Mouse (Mus musculus): ENCODE measurements around the gene Prkce. TPM values are rescaled to one million over a fixed set of nuclear protein-coding genes. Genes with fewer than 3 reads are reported as not detected.

Prkce gene
- polyA plus RNA-seq, 1 experiment from 2014 or later: 11.0 TPM

GRCm38 (mm10) chr17:86253884-86254283 lies 86.3 kb downstream of the Prkce start:
- no peak overlapping the region for H3K4me2 ChIP-seq (replicated peaks)
- H3K9ac ChIP-seq: no peak overlapping the region
- H3K9me3 ChIP-seq (replicated peaks): no peaks in the 10 kb centered on the region
- H3K4me3 ChIP-seq: no peak overlapping the region
- no peaks in the 10 kb centered on the region for H3K36me3 ChIP-seq
- no peak overlapping the region for H3K27ac ChIP-seq
- WGBS: 85% methylated on average over 9 of the region's 9 CpGs
- no peaks in the 10 kb centered on the region for H3K27me3 ChIP-seq
- 0 out of 2 replicates have a peak, but pooled peaks cover 8% of the 10 kb centered on the region for H3K4me1 ChIP-seq
- no peak for ATAC-seq (ENCODE audit: low FRiP score)

GRCm38 (mm10) chr17:86254285-86254684 lies 86.7 kb downstream of the Prkce start:
- no peaks in the 10 kb centered on the region for H3K27me3 ChIP-seq
- H3K27ac ChIP-seq: no peak overlapping the region
- no peak overlapping the region for H3K4me2 ChIP-seq (replicated peaks)
- H3K36me3 ChIP-seq: no peaks in the 10 kb centered on the region
- 95% methylated on average over 8 of the region's 8 CpGs for WGBS
- H3K9me3 ChIP-seq (replicated peaks): no peaks in the 10 kb centered on the region
- H3K4me3 ChIP-seq: no peak overlapping the region
- no peak overlapping the region for H3K9ac ChIP-seq
- 0 out of 2 replicates have a peak, but pooled peaks cover 8% of the 10 kb centered on the region for H3K4me1 ChIP-seq
- no peak for ATAC-seq (ENCODE audit: low FRiP score)

DNA sequence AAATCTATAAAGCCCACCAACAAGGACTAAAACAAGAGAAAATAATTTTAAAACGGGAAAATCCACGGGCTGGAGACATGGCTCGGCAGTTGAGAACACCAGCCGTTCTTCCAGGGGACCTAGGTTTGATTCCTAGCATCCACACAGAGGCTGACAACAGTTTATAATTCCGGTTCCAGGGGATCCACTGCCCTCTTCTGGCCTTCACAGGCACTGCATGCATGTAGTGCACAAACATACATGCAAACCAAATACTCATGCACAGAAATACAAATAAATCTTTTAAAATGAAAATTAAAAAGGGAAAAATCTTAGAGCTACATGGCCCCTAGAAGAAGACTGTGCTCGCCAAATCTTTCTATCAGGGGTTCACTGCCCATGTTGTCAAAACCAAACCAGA lies 87.4 kb downstream of the Prkce start:
- 0 out of 2 replicates have a peak, but pooled peaks cover 9% of the 10 kb centered on the region for H3K4me1 ChIP-seq
- no peak overlapping the region for H3K9ac ChIP-seq
- WGBS: 96% methylated on average over 6 of the region's 6 CpGs
- H3K9me3 ChIP-seq (replicated peaks): no peaks in the 10 kb centered on the region
- no peak overlapping the region for H3K4me3 ChIP-seq
- no peak overlapping the region for H3K4me2 ChIP-seq (replicated peaks)
- no peak for ATAC-seq (ENCODE audit: low FRiP score)
- no peak overlapping the region for H3K27ac ChIP-seq
- H3K27me3 ChIP-seq: no peaks in the 10 kb centered on the region
- no peaks in the 10 kb centered on the region for H3K36me3 ChIP-seq

GRCm38 (mm10) chr17:86256730-86257131 lies 89.1 kb downstream of the Prkce start:
- Histone ChIP-seq H3K36me3 (no peaks in the 10 kb centered on the region), H3K4me2 (replicated peaks) (no peak overlapping the region), H3K27ac (no peak overlapping the region), H3K9ac (no peak overlapping the region), H3K9me3 (replicated peaks) (no peaks in the 10 kb centered on the region), H3K4me3 (no peak overlapping the region), H3K27me3 (no peaks in the 10 kb centered on the region), H3K4me1 (peaks cover 11% of the 10 kb centered on the region; the same call in 1 of the 2 replicates)
- 71% methylated on average over 10 of the region's 10 CpGs for WGBS
- ATAC-seq (ENCODE audit: low FRiP score): no peak

GRCm38 (mm10) chr17:86261067-86261466 lies 93.5 kb downstream of the Prkce start:
- Histone ChIP-seq H3K9ac (no peak overlapping the region), H3K4me2 (replicated peaks) (no peak overlapping the region), H3K36me3 (no peaks in the 10 kb centered on the region), H3K9me3 (replicated peaks) (no peaks in the 10 kb centered on the region), H3K4me3 (no peak overlapping the region), H3K27ac (no peak overlapping the region; the same call in 1 of the 2 replicates), H3K27me3 (no peaks in the 10 kb centered on the region), H3K4me1 (peaks cover 11% of the 10 kb centered on the region; the same call in 1 of the 2 replicates)
- ATAC-seq (ENCODE audit: low FRiP score): no peak
- 67% methylated on average over 8 of the region's 8 CpGs for WGBS

DNA sequence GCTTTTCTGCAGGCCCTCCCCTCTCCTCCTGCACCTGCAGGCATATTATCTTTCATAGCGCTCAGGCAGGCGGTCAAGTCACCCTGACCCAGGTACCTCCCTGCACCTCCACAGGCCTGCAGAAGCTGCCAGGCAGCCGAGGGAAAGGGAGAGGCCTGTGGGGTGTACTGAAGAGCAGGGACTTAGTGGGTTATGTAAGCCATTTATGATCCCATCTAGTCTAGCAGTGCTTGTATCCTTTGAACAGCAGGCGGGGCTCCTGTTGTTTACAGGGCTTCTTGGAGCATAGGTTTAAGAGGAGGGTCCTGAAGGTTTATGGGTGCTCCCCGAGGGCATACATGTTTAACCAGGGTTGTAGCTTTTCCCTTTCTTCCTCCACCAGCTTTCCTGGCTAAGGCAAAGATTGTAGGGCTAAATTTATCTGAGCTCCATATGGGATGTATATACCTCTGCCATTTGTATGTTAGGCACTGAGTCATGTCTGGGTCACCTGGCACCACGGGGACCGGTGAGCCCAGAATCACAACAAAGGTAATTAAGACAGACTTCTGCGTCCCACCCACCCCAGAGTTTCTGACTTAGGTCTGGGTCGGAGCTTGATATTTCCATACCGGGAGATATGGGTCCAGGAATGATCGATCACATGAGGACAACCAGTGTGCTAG lies 96.5 kb downstream of the Prkce start:
- Histone ChIP-seq H3K4me3 (no peak overlapping the region), H3K36me3 (no peaks in the 10 kb centered on the region), H3K9ac (no peak overlapping the region), H3K27ac (no peak overlapping the region), H3K4me2 (replicated peaks) (no peak overlapping the region), H3K4me1 (peaks cover 9% of the 10 kb centered on the region; the same call in 1 of the 2 replicates), H3K27me3 (no peaks in the 10 kb centered on the region), H3K9me3 (replicated peaks) (no peaks in the 10 kb centered on the region)
- 91% methylated on average over 11 of the region's 11 CpGs for WGBS
- ATAC-seq (ENCODE audit: low FRiP score): no peak

GRCm38 (mm10) chr17:86266051-86266450 lies 98.5 kb downstream of the Prkce start:
- no peak overlapping the region for H3K4me2 ChIP-seq (replicated peaks)
- WGBS: 93% methylated on average over 6 of the region's 6 CpGs
- no peak for ATAC-seq (ENCODE audit: low FRiP score)
- H3K27ac ChIP-seq: no peak overlapping the region
- no peak overlapping the region for H3K9ac ChIP-seq
- H3K36me3 ChIP-seq: no peaks in the 10 kb centered on the region
- H3K4me3 ChIP-seq: no peak overlapping the region
- no peaks in the 10 kb centered on the region; the same call in 1 of the 2 replicates for H3K4me1 ChIP-seq
- H3K27me3 ChIP-seq: no peaks in the 10 kb centered on the region
- H3K9me3 ChIP-seq (replicated peaks): no peaks in the 10 kb centered on the region

- ATAC-seq (ENCODE audit: low FRiP score): no peak
- no peak overlapping the region for H3K9ac ChIP-seq
- H3K9me3 ChIP-seq (replicated peaks): no peaks in the 10 kb centered on the region
- H3K4me3 ChIP-seq: no peak overlapping the region
- no peaks in the 10 kb centered on the region for H3K27me3 ChIP-seq
- H3K4me2 ChIP-seq (replicated peaks): no peak overlapping the region
- H3K27ac ChIP-seq: no peak overlapping the region
- H3K36me3 ChIP-seq: no peaks in the 10 kb centered on the region
- H3K4me1 ChIP-seq: peaks cover 9% of the 10 kb centered on the region
- 71% methylated on average over 6 of the region's 6 CpGs for WGBS
These were observed 99.7 kb downstream of the Prkce start for GRCm38 (mm10) chr17:86267126-86267760.

GRCm38 (mm10) chr17:86269639-86270038 lies 102.1 kb downstream of the Prkce start:
- H3K27me3 ChIP-seq: no peaks in the 10 kb centered on the region
- no peak for ATAC-seq (ENCODE audit: low FRiP score)
- H3K27ac ChIP-seq: no peak overlapping the region
- H3K4me3 ChIP-seq: no peak overlapping the region
- no peaks in the 10 kb centered on the region for H3K9me3 ChIP-seq (replicated peaks)
- no peak overlapping the region for H3K9ac ChIP-seq
- no peaks in the 10 kb centered on the region for H3K36me3 ChIP-seq
- H3K4me2 ChIP-seq (replicated peaks): no peak overlapping the region
- WGBS: 87% methylated on average over 8 of the region's 8 CpGs
- H3K4me1 ChIP-seq: peaks cover 9% of the 10 kb centered on the region

DNA sequence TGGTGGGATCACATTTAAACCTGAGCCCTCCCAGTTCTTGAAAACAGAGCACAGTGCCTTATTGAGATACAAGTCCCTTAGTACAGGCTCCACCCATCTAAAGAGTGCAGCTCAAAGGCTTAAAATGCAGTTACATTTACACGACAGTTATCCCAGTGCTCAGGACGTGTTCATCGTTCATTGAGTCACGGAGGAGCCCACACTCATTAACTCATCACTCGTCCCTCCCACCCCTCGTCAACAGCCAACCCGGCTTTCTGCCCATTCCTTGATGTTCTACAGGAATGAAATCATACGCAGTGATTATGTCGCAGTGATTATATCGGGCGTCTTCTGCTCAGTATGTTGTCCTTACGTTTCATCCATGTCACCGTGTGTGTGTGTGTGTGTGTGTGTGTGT lies 102.9 kb downstream of the Prkce start:
- ATAC-seq (ENCODE audit: low FRiP score): no peak
- Histone ChIP-seq H3K36me3 (no peaks in the 10 kb centered on the region), H3K4me3 (no peak overlapping the region), H3K4me2 (replicated peaks) (no peak overlapping the region), H3K27me3 (no peaks in the 10 kb centered on the region), H3K27ac (no peak overlapping the region), H3K4me1 (peaks cover 9% of the 10 kb centered on the region), H3K9me3 (replicated peaks) (no peaks in the 10 kb centered on the region), H3K9ac (no peak overlapping the region)
- WGBS: 92% methylated on average over 13 of the region's 13 CpGs

GRCm38 (mm10) chr17:86271277-86271676 lies 103.7 kb downstream of the Prkce start:
- ATAC-seq (ENCODE audit: low FRiP score): no peak
- no peaks in the 10 kb centered on the region for H3K27me3 ChIP-seq
- no peaks in the 10 kb centered on the region for H3K9me3 ChIP-seq (replicated peaks)
- H3K27ac ChIP-seq: no peak overlapping the region
- no peak overlapping the region for H3K4me3 ChIP-seq
- no peaks in the 10 kb centered on the region for H3K36me3 ChIP-seq
- H3K9ac ChIP-seq: no peak overlapping the region
- WGBS: 32% methylated on average over 4 of the region's 4 CpGs
- peaks cover 9% of the 10 kb centered on the region for H3K4me1 ChIP-seq
- no peak overlapping the region for H3K4me2 ChIP-seq (replicated peaks)

GRCm38 (mm10) chr17:86272961-86273360 lies 105.4 kb downstream of the Prkce start:
- Histone ChIP-seq H3K4me2 (replicated peaks) (no peak overlapping the region), H3K27me3 (no peaks in the 10 kb centered on the region), H3K27ac (no peak overlapping the region), H3K9me3 (replicated peaks) (no peaks in the 10 kb centered on the region), H3K4me1 (peaks cover 11% of the 10 kb centered on the region), H3K9ac (no peak overlapping the region), H3K36me3 (no peaks in the 10 kb centered on the region), H3K4me3 (no peak overlapping the region)
- ATAC-seq (ENCODE audit: low FRiP score): no peak
- 71% methylated on average over 6 of the region's 6 CpGs for WGBS
